Mouse (Mus musculus): ENCODE data around the gene Fah. TPM values are rescaled to one million over a fixed set of nuclear protein-coding genes. Genes with fewer than 3 reads are reported as not detected.

The Fah gene
- total RNA-seq, 2 experiments from 2014 or later: 57.6 to 84.5 TPM

- no peak for DNase-seq
These were observed 11.6 kb downstream of the Fah start for GRCm38 (mm10) chr7:84594917-84595303.

DNA sequence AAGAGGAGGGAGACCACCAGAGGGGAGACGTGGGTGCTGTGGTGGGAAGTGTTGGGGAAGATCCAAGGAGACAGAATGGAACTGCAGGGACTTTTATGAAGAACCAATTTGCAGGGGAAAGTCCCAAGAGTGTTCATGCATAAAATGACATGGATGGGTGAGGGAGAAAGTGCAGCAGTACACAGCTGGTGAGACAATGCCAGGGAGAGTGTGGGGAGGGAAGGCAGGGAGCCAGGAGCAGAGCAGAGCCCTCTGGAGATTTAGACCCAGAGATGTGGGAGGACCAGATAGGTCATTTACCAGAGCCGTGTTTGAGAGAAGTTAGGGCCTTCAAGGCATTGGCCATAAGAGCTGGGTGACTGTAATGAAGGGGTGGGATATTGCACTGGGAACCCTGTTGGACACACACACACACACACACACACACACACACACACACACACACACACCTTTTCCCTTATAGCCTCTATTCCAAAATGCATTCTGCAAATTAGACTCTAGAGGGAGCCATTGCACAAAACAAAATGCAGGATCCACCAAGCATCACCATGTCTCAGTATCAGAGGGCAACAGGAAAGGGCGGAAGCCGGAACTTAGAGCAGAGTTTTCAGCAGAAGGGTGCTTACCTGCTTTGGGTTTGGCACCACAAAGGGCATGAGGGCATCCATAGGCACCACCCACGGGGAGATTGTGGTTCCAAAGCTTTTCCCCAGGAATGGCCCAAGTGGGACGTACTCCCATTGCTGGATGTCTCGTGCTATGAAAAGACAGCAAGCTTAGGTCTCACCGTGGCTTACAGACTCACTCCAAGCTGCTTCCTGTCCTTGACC is 12.2 kb downstream of the Fah start:
- peak; percentile 31 for DNase-seq

- DNase-seq: no peak
These were observed 15.2 kb downstream of the Fah start for GRCm38 (mm10) chr7:84591347-84591746.

DNA sequence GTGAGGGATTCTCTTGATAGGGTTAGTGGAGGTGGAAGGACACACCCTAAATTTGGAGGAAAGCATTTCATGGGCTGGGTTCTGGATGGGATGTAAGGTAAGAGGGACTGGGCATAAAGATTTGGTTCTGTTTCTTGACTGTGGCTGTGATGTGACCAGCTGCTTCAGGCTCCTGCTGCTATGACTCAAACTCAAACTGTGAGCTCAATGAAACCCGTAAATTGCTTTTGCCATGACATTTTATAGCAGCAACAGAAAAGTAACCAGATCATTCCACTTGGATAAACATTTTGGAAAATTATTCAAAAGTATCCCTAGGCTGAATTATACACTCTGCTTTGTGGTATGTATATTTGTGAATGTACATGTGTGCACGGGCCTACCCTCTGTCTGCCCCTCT is 15.9 kb downstream of the Fah start:
- no peak for DNase-seq

- DNase-seq: no peak
These were observed 19.3 kb downstream of the Fah start for GRCm38 (mm10) chr7:84587101-84587783.

- DNase-seq: no peak
These were observed 20.0 kb downstream of the Fah start for GRCm38 (mm10) chr7:84586360-84587100.

DNA sequence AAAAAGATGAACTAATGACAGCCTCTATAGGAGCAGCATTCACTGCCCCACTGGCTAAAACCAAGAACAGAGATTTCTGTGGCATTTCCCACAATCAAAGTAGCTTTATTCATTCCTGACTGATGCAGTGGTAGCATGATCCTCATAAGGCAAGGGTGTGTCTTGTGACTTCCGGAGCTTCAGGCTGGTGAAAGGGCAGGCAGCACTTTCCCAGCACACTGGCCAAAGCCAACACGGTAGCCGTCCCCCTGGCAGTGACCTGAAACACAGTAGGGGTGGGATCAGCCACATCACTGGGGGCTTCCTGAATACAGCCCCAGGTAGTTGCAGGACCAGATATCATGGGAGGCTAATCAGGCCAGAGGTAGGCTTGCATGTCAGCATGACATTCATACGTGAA is 21.4 kb downstream of the Fah start:
- no peak for DNase-seq

DNA sequence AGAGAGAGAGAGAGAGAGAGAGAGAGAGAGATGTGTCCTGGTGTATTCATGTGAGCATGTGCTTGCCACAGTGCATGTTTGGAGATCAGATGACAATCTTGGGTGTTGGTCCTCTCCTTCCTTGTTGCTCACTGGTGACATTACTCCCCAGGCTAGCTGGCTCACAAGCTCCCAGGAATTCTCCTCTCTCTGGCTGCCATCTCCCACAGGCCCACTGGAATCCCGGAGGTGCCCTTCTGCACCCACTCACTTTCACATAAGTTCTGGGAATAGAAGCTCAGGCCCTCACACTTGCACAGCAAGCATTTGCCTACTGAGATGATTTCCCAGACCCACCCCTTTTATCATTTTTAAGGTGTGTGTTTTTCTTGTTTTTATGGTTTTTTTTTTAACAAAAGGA is 26.8 kb downstream of the Fah start:
- no peak for DNase-seq

GRCm38 (mm10) chr7:84578841-84579240 is 27.7 kb downstream of the Fah start:
- DNase-seq: no peak

GRCm38 (mm10) chr7:84577034-84577433 is 29.5 kb downstream of the Fah start:
- no peak for DNase-seq

GRCm38 (mm10) chr7:84566200-84566599 is 40.3 kb downstream of the Fah start:
- no peak for DNase-seq

DNA sequence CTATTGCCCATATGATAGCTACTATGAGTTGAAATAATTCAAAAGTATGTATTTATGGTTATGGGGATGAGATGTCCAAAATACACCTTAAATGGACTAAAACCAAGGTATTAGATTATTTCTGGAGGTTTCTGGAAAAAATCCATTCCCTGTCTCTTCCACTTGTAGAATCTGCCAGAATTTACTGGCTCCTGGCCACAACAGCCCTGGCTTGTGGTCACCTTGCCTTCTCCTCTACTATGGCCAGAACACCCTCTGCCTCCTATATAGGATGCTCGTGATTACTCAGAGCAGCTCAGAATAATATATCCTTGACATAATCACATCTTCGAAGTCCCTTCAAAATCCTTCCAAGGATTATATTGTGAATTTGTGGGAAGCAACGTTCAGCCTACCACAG is 42.3 kb downstream of the Fah start:
- no peak for DNase-seq

GRCm38 (mm10) chr7:84560500-84560899 is 46.0 kb downstream of the Fah start:
- no peak for DNase-seq

DNA sequence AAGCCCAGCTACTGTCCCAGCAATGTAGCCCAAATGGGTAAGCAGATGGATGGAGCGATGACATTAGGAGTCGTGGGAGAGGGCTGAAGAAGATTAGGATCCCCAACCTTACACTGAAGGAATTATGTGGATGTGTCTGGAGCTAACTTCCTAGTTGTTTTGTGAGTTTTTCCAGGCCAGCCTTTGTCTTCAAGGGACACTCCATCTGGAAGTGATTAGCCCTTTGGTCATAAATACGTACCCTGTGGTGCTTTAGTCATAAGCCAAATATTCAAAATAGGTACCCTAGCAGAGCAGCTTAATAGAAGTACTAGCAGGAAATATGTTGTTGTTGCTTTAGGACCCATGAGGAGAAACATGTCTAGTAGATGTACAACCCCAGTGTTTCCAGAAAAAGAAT is 49.2 kb downstream of the Fah start:
- no peak for DNase-seq

DNA sequence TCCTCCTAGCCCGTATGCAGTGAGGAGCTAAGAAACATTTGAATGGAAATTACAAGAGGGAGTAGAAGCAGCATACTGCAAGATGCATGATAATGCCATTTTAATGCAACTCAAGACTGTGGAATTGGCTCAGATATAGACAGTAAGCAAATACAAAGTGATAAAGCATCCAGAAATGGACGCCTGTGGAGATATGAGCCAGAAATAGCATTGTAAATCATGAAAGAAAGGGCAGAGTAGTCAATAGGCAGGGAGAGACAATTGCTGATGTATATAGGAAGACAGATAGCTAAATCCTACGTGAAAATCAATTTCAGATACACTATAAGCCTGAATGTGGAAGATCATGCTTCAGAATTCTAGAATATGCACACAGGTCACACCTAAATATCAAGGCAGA is 51.2 kb downstream of the Fah start:
- DNase-seq: no peak

- DNase-seq: no peak
These were observed 55.0 kb downstream of the Fah start for GRCm38 (mm10) chr7:84551472-84551871.

DNA sequence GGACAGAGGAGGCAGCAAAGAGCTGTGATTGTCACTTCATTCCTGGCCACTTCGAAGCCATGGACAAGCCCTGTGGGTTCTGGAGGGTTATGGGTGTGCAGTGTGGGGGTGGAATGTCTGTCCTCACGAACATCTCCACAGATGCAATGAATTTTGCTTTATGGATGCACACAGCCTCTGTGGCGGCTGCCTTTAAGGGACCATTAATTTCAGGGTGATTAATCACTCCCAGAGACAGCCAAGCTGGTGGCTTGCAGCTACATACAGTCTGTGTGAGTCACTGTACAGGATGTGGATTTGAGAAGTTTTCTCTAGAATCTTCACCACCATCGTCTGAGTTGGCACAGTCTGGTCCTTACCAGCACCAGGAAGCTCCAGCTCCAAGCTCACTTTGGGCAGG is 59.9 kb downstream of the Fah start:
- no peak for DNase-seq

GRCm38 (mm10) chr7:84544946-84545345 is 61.6 kb downstream of the Fah start:
- DNase-seq: no peak

Other genes with a start within 250 kb of the Fah start
- 10 to 100 TPM; 26.6 to 27.5 TPM for gene Arnt2, start 196.5 kb downstream of the Fah start, total RNA-seq (2021)
- 10 to 100 TPM; 10.1 to 10.2 TPM for gene Gm2115, start 77.8 kb downstream of the Fah start, total RNA-seq (2021)
- 100 to 1,000 TPM; 138 to 143 TPM for gene Zfand6, start 83.2 kb upstream of the Fah start, total RNA-seq (2021)
- not detected for gene Olfr291, start 246.8 kb upstream of the Fah start, total RNA-seq (2021)